Mouse (Mus musculus): Measurements from ENCODE around the gene Rhoh. TPM values are rescaled to one million over a fixed set of nuclear protein-coding genes. Genes with fewer than 3 reads are reported as not detected.

Rhoh gene
- total and polyA plus RNA-seq, 3 experiments, result 12.1 to 22.1 (median 18.9) TPM

GRCm38 (mm10) chr5:65911676-65912075 lies 50.7 kb downstream of the Rhoh start:
- Histone ChIP-seq H3K79me2 (replicated peaks; ENCODE audit: control insufficient read depth, extremely low read depth, insufficient read depth, poor library complexity, severe bottlenecking) (no peaks in the 10 kb centered on the region), H3K36me3 (replicated peaks in 1 of 2; ENCODE audit: control insufficient read depth in 1 of 2, insufficient read depth in 1 of 2, low read length in 1 of 2) (no peaks in the 10 kb centered on the region), H3K4me2 (ENCODE audit: insufficient read depth, low read depth, poor library complexity, severe bottlenecking) (no peak overlapping the region), H3K27ac (ENCODE audit: insufficient read depth, low read depth) (no peak overlapping the region), H3K9ac (ENCODE audit: insufficient read depth, low read depth) (no peak overlapping the region), H3K9me3 (replicated peaks; ENCODE audit: low read length) (peaks cover 3% of the 10 kb centered on the region), H3K4me3 (replicated peaks in 1 of 3; ENCODE audit: low read depth in 2 of 3, low read length in 2 of 3, poor library complexity in 1 of 3) (no peak overlapping the region), H3K27me3 (replicated peaks) (no peaks in the 10 kb centered on the region), H3K4me1 (ENCODE audit: control insufficient read depth in 1 of 2, insufficient read depth in 2 of 2) (peaks cover 0 to 13% of the 10 kb centered on the region in 2 experiments; a peak in 2 of 4 replicates)
- DNase-seq (ENCODE audit: extremely low read depth), result no peak
- dilution Hi-C loops (cut with MboI; ENCODE audit: extremely low pct_ligation_motif_present, extremely low pct_unique_long_range_greater_than_20kb, low sequenced_read_pairs), result no loop called here
- no peak for TF ChIP-seq CHD2 (IDR thresholded peaks at IDR 0.05; ENCODE audit: low read length)
- no peak for TF ChIP-seq TBP (conservative IDR thresholded peaks at IDR 0.05; ENCODE audit: low read depth, low read length)
- TF ChIP-seq RAD21 (IDR thresholded peaks at IDR 0.05; ENCODE audit: low read depth, low read length), result no peak
- no peak for TF ChIP-seq ZNF384 (IDR thresholded peaks at IDR 0.05; ENCODE audit: low read depth, low read length)
- TF ChIP-seq CTCF (conservative IDR thresholded peaks at IDR 0.05 in 1 of 2, IDR thresholded peaks at IDR 0.05 in 1 of 2; ENCODE audit: low read depth in 2 of 2, low read length in 2 of 2), result no peak
- TF ChIP-seq UBTF (IDR thresholded peaks at IDR 0.05; ENCODE audit: low read depth, low read length), result no peak
- TF ChIP-seq PAX5 (IDR thresholded peaks at IDR 0.05; ENCODE audit: low read length), result no peak
- no peak for TF ChIP-seq ZC3H11A (IDR thresholded peaks at IDR 0.05; ENCODE audit: low read depth, low read length)
- no peak for TF ChIP-seq KAT2A (IDR thresholded peaks at IDR 0.05; ENCODE audit: insufficient replicate concordance, low read length)
- no peak for TF ChIP-seq CHD1 (IDR thresholded peaks at IDR 0.05; ENCODE audit: low read depth, low read length)
- TF ChIP-seq HCFC1 (IDR thresholded peaks at IDR 0.05; ENCODE audit: low read depth, low read length), result no peak
- no peak for TF ChIP-seq USF2 (conservative IDR thresholded peaks at IDR 0.05; ENCODE audit: low read depth, low read length)
- TF ChIP-seq GABPA (IDR thresholded peaks at IDR 0.05; ENCODE audit: insufficient replicate concordance, low read depth, low read length), result no peak
- in situ Hi-C loops (cut with MboI; ENCODE audit: low pct_ligation_motif_present, low pct_unique_long_range_greater_than_20kb, low sequenced_read_pairs), result no loop called here

- no peak overlapping the region for H3K9ac ChIP-seq (ENCODE audit: insufficient read depth, low read depth)
- H3K79me2 ChIP-seq (replicated peaks; ENCODE audit: control insufficient read depth, extremely low read depth, insufficient read depth, poor library complexity, severe bottlenecking), result no peaks in the 10 kb centered on the region
- in situ Hi-C loops (cut with MboI; ENCODE audit: low pct_ligation_motif_present, low pct_unique_long_range_greater_than_20kb, low sequenced_read_pairs) (no loop called here), dilution Hi-C loops (cut with MboI; ENCODE audit: extremely low pct_ligation_motif_present, extremely low pct_unique_long_range_greater_than_20kb, low sequenced_read_pairs) (no loop called here)
- no peak overlapping the region for H3K27ac ChIP-seq (ENCODE audit: insufficient read depth, low read depth)
- H3K4me2 ChIP-seq (ENCODE audit: insufficient read depth, low read depth, poor library complexity, severe bottlenecking), result no peak overlapping the region
- no peak for DNase-seq (ENCODE audit: extremely low read depth)
- no peaks in the 10 kb centered on the region for H3K27me3 ChIP-seq (replicated peaks)
- H3K36me3 ChIP-seq (replicated peaks in 1 of 2; ENCODE audit: control insufficient read depth in 1 of 2, insufficient read depth in 1 of 2, low read length in 1 of 2), result no peaks in the 10 kb centered on the region
- TF ChIP-seq MAZ (IDR thresholded peaks at IDR 0.05; ENCODE audit: low read depth, low read length) (no peak), KAT2A (IDR thresholded peaks at IDR 0.05; ENCODE audit: insufficient replicate concordance, low read length) (no peak), EP300 (IDR thresholded peaks at IDR 0.05; ENCODE audit: low read length) (no peak), SIN3A (IDR thresholded peaks at IDR 0.05; ENCODE audit: low read length) (no peak), NELFE (IDR thresholded peaks at IDR 0.05; ENCODE audit: low read depth, low read length) (no peak), TBP (conservative IDR thresholded peaks at IDR 0.05; ENCODE audit: low read depth, low read length) (no peak), RCOR1 (conservative IDR thresholded peaks at IDR 0.05; ENCODE audit: low read depth, low read length) (no peak), JUN (IDR thresholded peaks at IDR 0.05; ENCODE audit: insufficient read depth, low read depth, low read length) (no peak), USF1 (IDR thresholded peaks at IDR 0.05; ENCODE audit: low read depth, low read length) (no peak), ZNF384 (IDR thresholded peaks at IDR 0.05; ENCODE audit: low read depth, low read length) (no peak), USF2 (conservative IDR thresholded peaks at IDR 0.05; ENCODE audit: low read depth, low read length) (no peak), POLR2A (IDR thresholded peaks at IDR 0.05; ENCODE audit: low read depth, low read length) (no peak), IRF4 (IDR thresholded peaks at IDR 0.05; ENCODE audit: low read depth, low read length) (no peak), MYC (IDR thresholded peaks at IDR 0.05; ENCODE audit: low read depth, low read length) (no peak)
- H3K4me1 ChIP-seq (ENCODE audit: control insufficient read depth in 1 of 2, insufficient read depth in 2 of 2), result peaks cover 0 to 13% of the 10 kb centered on the region in 2 experiments; a peak in 2 of 4 replicates
- H3K4me3 ChIP-seq (replicated peaks in 1 of 3; ENCODE audit: low read depth in 2 of 3, low read length in 2 of 3, poor library complexity in 1 of 3), result no peak overlapping the region
- H3K9me3 ChIP-seq (replicated peaks; ENCODE audit: low read length), result peaks cover 6% of the 10 kb centered on the region
Measured at GRCm38 (mm10) chr5:65912201-65912600, 51.2 kb downstream of the Rhoh start.

All from CH12.LX (cell line).